Comparison of ENCODE assay signal across 28 mouse cellular contexts in the genomic region with DNA sequence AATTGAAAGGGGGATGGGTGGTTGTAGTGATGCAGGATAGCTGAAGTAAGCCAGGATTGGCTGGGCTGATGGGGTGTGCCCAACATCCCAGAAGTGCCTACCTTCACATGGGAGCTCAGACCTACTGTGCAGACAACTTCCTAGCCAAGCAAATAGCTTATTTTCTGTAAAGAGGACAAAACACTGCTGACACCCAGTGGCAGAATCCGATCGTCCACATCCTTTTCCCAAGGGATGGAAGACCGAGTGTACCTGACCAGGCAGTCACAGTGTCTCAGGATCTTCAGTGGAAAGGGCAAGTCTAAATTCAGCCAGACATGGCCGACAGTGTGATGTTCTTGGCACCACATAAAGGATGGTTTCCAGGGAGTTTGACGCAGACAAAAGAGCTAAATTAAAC.
DNase-seq lines count a peak whose midpoint lies in the region; ATAC-seq and TF ChIP-seq lines count a peak whose summit lies in the region.
"Had no signal": no experiment of that assay in that cellular context is flagged by ENCODE, and none has a peak within 500 bp of the region (broad histone marks: within the 10 kb centered on the region; RNA-seq: fewer than 3 reads in every experiment).

No protein-coding gene starts in this region.

- WGBS in forebrain, postnatal 0 days, result 69% methylated on average over 5 of the region's 5 CpGs
- 77% methylated on average over 5 of the region's 5 CpGs for WGBS in forebrain, embryonic 11.5 days
- WGBS in midbrain, postnatal 0 days, result 74% methylated on average over 5 of the region's 5 CpGs
- WGBS in midbrain, embryonic 10.5 days, result 82% methylated on average over 5 of the region's 5 CpGs

- H3K9me3 ChIP-seq in forebrain, postnatal 0 days (ENCODE audit: low read length), result no peaks in the 10 kb centered on the region
- no peaks in the 10 kb centered on the region for H3K9me3 ChIP-seq in forebrain, embryonic 11.5 days (ENCODE audit: control insufficient read depth, low read length)
- no peaks in the 10 kb centered on the region for H3K9me3 ChIP-seq in midbrain, postnatal 0 days (ENCODE audit: low read length)
- H3K9me3 ChIP-seq in midbrain, embryonic 10.5 days (replicated peaks), result no peaks in the 10 kb centered on the region
- H3K9me3 ChIP-seq: embryonic facial prominence, embryonic 10.5 days; embryonic facial prominence, embryonic 13.5 days; forebrain, embryonic 13.5 days; heart, embryonic 12.5 days; heart, embryonic 15.5 days; hindbrain, embryonic 10.5 days had no signal

- H3K4me1 ChIP-seq in forebrain, postnatal 0 days (ENCODE audit: insufficient read depth), result no peaks in the 10 kb centered on the region
- H3K4me1 ChIP-seq in forebrain, embryonic 11.5 days (replicated peaks; ENCODE audit: control insufficient read depth, insufficient read depth, low read length), result no peaks in the 10 kb centered on the region
- no peaks in the 10 kb centered on the region for H3K4me1 ChIP-seq in midbrain, postnatal 0 days (ENCODE audit: insufficient read depth, low read length)
- H3K4me1 ChIP-seq in midbrain, embryonic 10.5 days, result no peaks in the 10 kb centered on the region
- H3K4me1 ChIP-seq: embryonic facial prominence, embryonic 10.5 days; embryonic facial prominence, embryonic 13.5 days; forebrain, embryonic 13.5 days; heart, embryonic 12.5 days; heart, embryonic 15.5 days; hindbrain, embryonic 10.5 days had no signal

- DNase-seq in forebrain, postnatal 0 days, result no peak
- no peak for DNase-seq in forebrain, embryonic 11.5 days (ENCODE audit: low spot score)
- DNase-seq in layer of hippocampus, adult 2 months (ENCODE audit: low spot score in 2 of 2), result peak in 1 of 2 experiments; percentile 10
- DNase-seq in layer of hippocampus, adult 18-20 months (ENCODE audit: low spot score in 2 of 2), result no peak
- DNase-seq in midbrain, postnatal 0 days (ENCODE audit: low spot score), result peak; percentile 52
- no peak for DNase-seq in midbrain, embryonic 10.5 days (ENCODE audit: low spot score)
- peak; percentile 9 for DNase-seq in telencephalon, adult 2 months (ENCODE audit: low read depth, low spot score)
- DNase-seq: adrenal gland, postnatal 10 days; adrenal gland, postnatal 36 days; cerebellum, adult 11 months; cerebellum, adult 2 months; cerebellum, adult 9-11 months; embryo, embryonic 11 days; gastrocnemius, postnatal 25 days; heart, adult 18-20 months; heart, postnatal 10 days; heart, postnatal 36 days had no signal

- no peak overlapping the region for H3K4me2 ChIP-seq in forebrain, postnatal 0 days (ENCODE audit: low read depth)
- H3K4me2 ChIP-seq in forebrain, embryonic 11.5 days (ENCODE audit: low read depth, low read length, severe bottlenecking), result no peak overlapping the region
- no peak overlapping the region for H3K4me2 ChIP-seq in midbrain, postnatal 0 days (ENCODE audit: low read depth, low read length, poor library complexity, severe bottlenecking)
- H3K4me2 ChIP-seq: embryonic facial prominence, embryonic 13.5 days; forebrain, embryonic 13.5 days; heart, embryonic 12.5 days; heart, embryonic 15.5 days; hindbrain, embryonic 14.5 days had no signal

- H3K36me3 ChIP-seq in forebrain, postnatal 0 days (ENCODE audit: insufficient read depth), result no peaks in the 10 kb centered on the region
- no peaks in the 10 kb centered on the region for H3K36me3 ChIP-seq in forebrain, embryonic 11.5 days (ENCODE audit: control insufficient read depth, insufficient read depth, low read length)
- H3K36me3 ChIP-seq in midbrain, postnatal 0 days (ENCODE audit: insufficient read depth, low read length), result no peaks in the 10 kb centered on the region
- H3K36me3 ChIP-seq in midbrain, embryonic 10.5 days, result no peaks in the 10 kb centered on the region
- H3K36me3 ChIP-seq: embryonic facial prominence, embryonic 10.5 days; embryonic facial prominence, embryonic 13.5 days; heart, embryonic 12.5 days; heart, embryonic 15.5 days; hindbrain, embryonic 10.5 days had no signal

- H3K27ac ChIP-seq in forebrain, postnatal 0 days (ENCODE audit: low read depth, low read length), result no peak overlapping the region
- H3K27ac ChIP-seq in forebrain, embryonic 11.5 days (ENCODE audit: low read depth, low read length), result no peak overlapping the region
- H3K27ac ChIP-seq in layer of hippocampus, adult 2 months, result no peak overlapping the region
- H3K27ac ChIP-seq in midbrain, postnatal 0 days (ENCODE audit: low read depth, low read length), result no peak overlapping the region
- H3K27ac ChIP-seq in midbrain, embryonic 10.5 days (replicated peaks), result no peak overlapping the region
- H3K27ac ChIP-seq: embryonic facial prominence, embryonic 10.5 days; embryonic facial prominence, embryonic 13.5 days; forebrain, embryonic 13.5 days; heart, embryonic 15.5 days; hindbrain, embryonic 10.5 days; hindbrain, embryonic 14.5 days had no signal

- ATAC-seq in forebrain, postnatal 0 days, result no peak
- no peak for ATAC-seq in forebrain, embryonic 11.5 days (replicated peaks; ENCODE audit: low FRiP score)
- ATAC-seq in midbrain, postnatal 0 days (ENCODE audit: low FRiP score), result no peak
- no peak for ATAC-seq in megakaryocyte-erythroid progenitor cell, adult 5-6 weeks (replicated peaks; ENCODE audit: low FRiP score, low TSS enrichment, poor library complexity, severe bottlenecking)
- ATAC-seq: forebrain, embryonic 13.5 days; forebrain, embryonic 16.5 days; Patski had no signal

- H3K4me3 ChIP-seq in forebrain, postnatal 0 days (ENCODE audit: low read depth, low read length), result no peak overlapping the region
- H3K4me3 ChIP-seq in forebrain, embryonic 11.5 days (ENCODE audit: low read depth, low read length), result no peak overlapping the region
- H3K4me3 ChIP-seq in layer of hippocampus, adult 2 months, result no peak overlapping the region
- no peak overlapping the region for H3K4me3 ChIP-seq in midbrain, postnatal 0 days (ENCODE audit: low read depth, low read length)
- no peak overlapping the region for H3K4me3 ChIP-seq in midbrain, embryonic 10.5 days
- H3K4me3 ChIP-seq: embryonic facial prominence, embryonic 10.5 days; embryonic facial prominence, embryonic 13.5 days; erythroblast, embryonic 14.5 days; forebrain, embryonic 13.5 days; heart, embryonic 12.5 days; heart, embryonic 15.5 days; hindbrain, embryonic 10.5 days had no signal

- H3K27me3 ChIP-seq in forebrain, postnatal 0 days (ENCODE audit: insufficient read depth, low read length), result no peaks in the 10 kb centered on the region
- no peaks in the 10 kb centered on the region for H3K27me3 ChIP-seq in forebrain, embryonic 11.5 days (ENCODE audit: control insufficient read depth, insufficient read depth, low read length)
- H3K27me3 ChIP-seq in midbrain, postnatal 0 days (ENCODE audit: insufficient read depth, low read length), result no peaks in the 10 kb centered on the region
- no peaks in the 10 kb centered on the region for H3K27me3 ChIP-seq in midbrain, embryonic 10.5 days (ENCODE audit: low read depth, poor library complexity, severe bottlenecking)
- H3K27me3 ChIP-seq: embryonic facial prominence, embryonic 13.5 days; forebrain, embryonic 13.5 days; heart, embryonic 12.5 days; heart, embryonic 15.5 days; Patski had no signal

- 0 out of 2 replicates have a peak, but pooled peaks have one; percentile 17 for TF ChIP-seq CTCF in forebrain, postnatal 0 days (IDR thresholded peaks at IDR 0.05; ENCODE audit: low read depth)
- peak; percentile 62 for TF ChIP-seq CTCF in layer of hippocampus, adult 2 months (conservative IDR thresholded peaks at IDR 0.05)
- peak; percentile 44 for TF ChIP-seq CTCF in midbrain, postnatal 0 days (IDR thresholded peaks at IDR 0.05)

- no peak overlapping the region for H3K9ac ChIP-seq in forebrain, postnatal 0 days
- H3K9ac ChIP-seq in forebrain, embryonic 11.5 days (ENCODE audit: low read length), result no peak overlapping the region
- no peak overlapping the region for H3K9ac ChIP-seq in midbrain, postnatal 0 days (replicated peaks; ENCODE audit: low read length, poor library complexity, severe bottlenecking)
- H3K9ac ChIP-seq: embryonic facial prominence, embryonic 13.5 days; forebrain, embryonic 13.5 days; heart, embryonic 12.5 days; heart, embryonic 15.5 days; hindbrain, embryonic 14.5 days had no signal

Comparison
In these comparisons a context has a peak if more than half of its experiments do, and no peak if none do; other contexts are left out.
1. DNase-seq: peak in midbrain, postnatal 0 days (single experiment) and telencephalon, adult 2 months (single experiment); none in forebrain, postnatal 0 days (single experiment), forebrain, embryonic 11.5 days (single experiment), layer of hippocampus, adult 18-20 months (0 of 2) and midbrain, embryonic 10.5 days (single experiment).
2. Peak in every context shown above with its lines, with median percentiles within 50 percentile points of each other: CTCF ChIP-seq.